Mouse (Mus musculus): ENCODE results near the gene Zfp708.
"Not testable (repeated sequence)": the region's sequence is repeated elsewhere in the genome, so short reads cannot be mapped to it uniquely, and the experiment has no call there.

The Zfp708 gene

DNA sequence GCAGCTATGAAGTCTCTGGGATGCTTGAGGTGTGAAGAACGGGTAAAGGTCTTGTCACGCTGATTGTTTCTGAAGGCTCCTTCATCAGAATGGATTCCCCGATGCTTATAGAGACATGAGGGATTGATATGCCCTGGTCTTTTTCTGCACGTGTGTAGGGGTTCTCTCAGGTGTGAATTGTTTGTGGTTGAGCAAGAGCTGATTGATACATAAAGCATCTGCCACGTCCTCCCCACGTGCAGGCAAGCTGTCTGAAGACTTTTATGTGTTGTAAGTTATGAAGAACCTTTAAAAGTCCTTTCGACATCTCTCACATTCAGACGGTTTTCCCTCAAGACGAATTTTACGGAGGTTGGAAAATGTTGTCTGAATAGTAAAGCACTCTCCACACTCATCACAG lies at the start of gene Zfp708:
Zfp708 (minus strand) TSS at position 101 of the 400 bp plus-strand sequence.
- no peak for DNase-seq

- DNase-seq, result peak; percentile 81
Observed at GRCm38 (mm10) chr13:67128038-67128721, 30.4 kb upstream of the Zfp708 start.

GRCm38 (mm10) chr13:67127507-67127906 lies 29.7 kb upstream of the Zfp708 start:
- DNase-seq, result not testable (repeated sequence)

DNA sequence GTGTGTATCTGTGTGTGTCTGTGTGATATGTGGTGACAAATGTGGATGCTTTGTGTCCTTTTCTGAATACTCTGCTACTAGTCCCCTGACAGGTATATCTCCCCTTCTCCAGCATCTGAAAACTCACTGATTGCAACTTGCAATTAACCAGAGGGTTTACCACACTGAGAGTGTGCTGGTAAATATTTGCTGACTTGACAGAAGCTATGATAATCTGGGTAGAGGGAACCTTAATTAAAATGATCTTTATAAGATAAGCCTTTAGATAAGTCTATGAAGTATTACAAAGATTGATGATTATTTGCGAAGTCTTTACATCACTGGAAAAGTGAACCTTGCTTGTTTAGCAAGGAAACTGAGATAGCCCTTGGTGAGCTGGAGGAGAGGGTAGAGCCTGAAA lies 26.7 kb upstream of the Zfp708 start:
- DNase-seq, result no peak

DNA sequence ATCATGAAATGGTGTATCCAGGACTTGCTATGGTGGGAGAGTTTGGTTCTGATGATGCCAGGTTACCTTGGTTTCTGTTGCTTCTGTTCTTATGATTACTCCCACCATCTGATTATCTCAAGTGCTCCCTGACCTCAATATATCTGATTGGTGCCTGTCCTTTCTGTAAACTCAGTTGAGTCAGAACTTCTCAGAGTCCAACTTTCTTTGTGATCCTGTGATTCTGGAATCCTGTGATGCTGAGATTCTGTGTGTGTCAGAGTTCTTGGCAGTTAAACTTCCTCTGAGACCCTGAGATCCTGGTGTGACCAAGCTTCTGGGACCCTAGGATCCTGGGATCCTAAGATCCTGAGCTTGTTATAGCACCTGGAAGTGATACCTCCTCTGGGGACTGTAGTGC lies 23.6 kb upstream of the Zfp708 start, which contains the start of gene Zfp759:
Zfp759 (plus strand) TSS at position 301 of the 400 bp plus-strand sequence.
- DNase-seq, result not testable (repeated sequence)

DNA sequence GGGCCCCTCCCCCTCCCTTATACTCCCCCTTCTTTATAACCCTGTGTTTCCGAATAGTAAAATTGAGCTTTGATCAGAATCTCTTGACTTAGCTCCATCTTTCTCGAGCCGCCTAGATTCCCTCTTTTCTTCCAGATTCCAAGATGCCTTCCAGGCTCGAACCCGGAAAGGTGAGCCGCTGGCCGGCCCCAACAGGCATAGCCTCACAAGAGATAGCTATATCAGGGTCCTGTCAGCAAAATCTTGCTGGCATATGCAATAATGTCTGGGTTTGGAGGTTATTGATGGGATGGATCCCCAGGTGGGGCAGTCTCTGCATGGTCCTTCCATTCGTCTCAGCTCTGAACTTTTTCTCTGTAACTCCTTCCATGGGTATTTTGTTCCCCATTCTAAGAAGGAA lies 18.4 kb upstream of the Zfp708 start, which contains the start of gene Rslcan18:
Rslcan18 (minus strand) TSS at position 101 of the 400 bp plus-strand sequence.
- DNase-seq, result not testable (repeated sequence)

GRCm38 (mm10) chr13:67113287-67113686 lies 15.5 kb upstream of the Zfp708 start:
- DNase-seq, result no peak

GRCm38 (mm10) chr13:67112096-67112495 lies 14.3 kb upstream of the Zfp708 start:
- DNase-seq, result no peak

DNA sequence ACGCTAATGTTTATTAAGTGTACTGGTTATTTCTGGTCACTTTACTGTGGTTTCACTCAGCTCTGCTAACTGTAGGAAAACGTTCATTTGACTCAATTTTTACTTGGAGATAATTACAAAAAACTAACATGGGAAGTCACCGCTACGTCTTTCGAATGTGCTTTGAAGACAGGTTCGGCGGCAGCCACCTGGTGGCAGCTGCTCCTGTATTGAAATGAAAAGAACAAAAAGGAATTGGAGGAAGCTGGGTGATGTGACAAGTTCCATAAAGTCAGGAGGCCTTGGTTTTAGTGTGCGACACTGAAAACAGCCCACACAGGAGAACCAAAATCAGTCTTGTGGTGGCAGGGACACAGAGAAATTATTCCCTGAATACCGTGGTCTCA lies 11.0 kb upstream of the Zfp708 start:
- no peak for DNase-seq

GRCm38 (mm10) chr13:67108194-67108820 lies 10.5 kb upstream of the Zfp708 start, which contains the start of gene Gm28557:
TSS of gene Gm28557 (minus strand) at chr13:67108604.
- peak; percentile 92 for DNase-seq

- peak; percentile 5 for DNase-seq
Observed at GRCm38 (mm10) chr13:67107681-67108080, 9.9 kb upstream of the Zfp708 start.

- DNase-seq, result no peak
Observed at GRCm38 (mm10) chr13:67090154-67090553, 7.6 kb downstream of the Zfp708 start.

DNA sequence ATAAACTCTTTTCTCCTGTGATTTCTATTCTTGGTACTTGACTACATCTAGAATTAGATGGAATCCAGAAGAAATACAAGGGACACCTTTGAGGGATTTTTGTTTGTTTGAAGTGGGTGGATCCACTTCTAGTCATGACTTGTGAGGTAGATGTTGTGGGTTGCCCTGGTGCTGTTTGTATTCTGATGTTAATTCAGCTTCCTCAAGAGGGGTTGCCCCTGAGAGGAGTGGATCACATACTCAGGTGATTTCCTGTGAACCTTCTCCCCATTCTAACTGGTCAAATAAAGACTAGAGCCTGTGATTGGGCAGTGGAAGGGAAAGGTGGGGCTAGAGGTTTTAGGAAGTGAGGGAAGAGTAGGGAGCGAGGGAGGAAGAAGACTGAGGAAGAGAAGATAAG lies 15.8 kb downstream of the Zfp708 start:
- peak; percentile 8 for DNase-seq

DNA sequence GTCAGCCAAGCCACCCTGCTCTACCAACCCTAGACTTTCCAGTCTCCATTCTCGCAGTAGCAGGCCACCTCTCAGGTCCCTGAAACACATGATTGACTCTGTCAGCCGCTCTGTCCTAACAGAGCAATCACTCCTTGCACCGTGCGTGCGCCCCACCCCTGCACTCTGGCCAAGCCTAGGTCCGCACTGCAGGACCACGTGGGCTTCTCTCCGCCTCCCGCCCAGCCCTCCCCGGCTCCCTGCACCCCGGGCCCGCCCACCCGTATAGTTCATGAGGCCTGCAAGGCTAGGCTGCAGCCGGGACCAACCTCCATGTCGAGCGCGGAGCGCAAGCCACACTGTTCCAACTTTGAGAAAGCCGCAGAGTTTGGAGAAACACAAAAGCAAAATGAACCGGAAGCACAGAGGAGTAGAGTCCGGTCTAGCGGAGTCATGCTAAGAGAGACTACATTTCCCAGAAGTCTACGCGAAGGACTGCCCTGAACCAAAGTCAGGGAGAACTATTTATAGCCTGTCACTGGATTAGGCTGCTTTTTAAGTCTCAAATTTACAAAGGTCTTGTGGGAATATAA lies 16.5 kb downstream of the Zfp708 start:
- DNase-seq, result peak; percentile 59

- DNase-seq, result no peak
Observed at GRCm38 (mm10) chr13:67077244-67077643, 20.5 kb downstream of the Zfp708 start.

DNA sequence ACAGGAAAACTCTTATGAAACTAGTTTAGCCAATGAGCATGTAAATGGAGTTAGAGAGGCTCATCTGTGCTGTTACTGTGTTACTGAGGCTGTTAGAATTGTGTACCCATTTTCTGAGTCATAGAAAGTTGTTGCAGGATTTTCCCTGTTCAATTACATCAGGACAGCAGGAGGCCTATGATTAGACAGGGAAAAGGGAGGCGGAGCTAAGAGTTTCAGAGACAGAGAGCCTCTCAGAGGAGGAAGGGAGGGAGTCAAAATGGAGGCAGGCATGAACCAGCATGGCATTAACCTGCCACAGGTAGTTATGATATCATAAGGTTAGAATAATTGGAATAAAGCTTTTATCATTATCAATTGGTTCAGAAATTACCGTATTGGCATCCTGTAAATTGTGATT lies 25.0 kb downstream of the Zfp708 start:
- DNase-seq, result no peak

GRCm38 (mm10) chr13:67065386-67065785 lies 32.4 kb downstream of the Zfp708 start:
- no peak for DNase-seq

GRCm38 (mm10) chr13:67062427-67062826 lies 35.3 kb downstream of the Zfp708 start:
- DNase-seq, result peak; percentile 7

DNA sequence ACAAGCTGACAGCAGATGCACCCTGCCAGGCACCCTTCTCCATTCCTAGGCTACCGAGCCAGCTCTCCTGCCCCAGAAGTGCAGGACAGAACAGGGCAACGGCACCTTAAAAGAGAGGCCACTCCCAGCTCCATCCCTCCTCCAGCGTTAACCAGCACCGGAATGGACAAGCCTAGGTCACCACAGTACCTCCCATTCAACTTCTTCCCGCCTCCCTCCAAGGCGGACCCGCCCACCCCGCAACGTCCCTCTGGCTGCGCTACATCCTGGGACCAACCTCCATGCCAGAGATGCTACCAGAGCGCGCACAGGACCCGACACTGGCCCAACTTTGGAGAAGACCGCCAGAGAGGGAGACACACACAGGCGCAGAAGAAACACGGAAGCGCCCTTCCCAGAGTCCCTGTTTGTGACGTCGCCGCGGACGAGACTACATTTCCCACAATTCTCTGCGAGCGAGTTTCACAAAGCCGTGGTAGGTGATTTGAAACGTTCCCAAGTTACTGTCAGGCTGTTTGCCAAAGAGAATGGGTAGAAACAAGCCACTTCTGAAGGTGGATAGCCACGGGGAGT lies 36.9 kb downstream of the Zfp708 start, which contains the start of gene Zfp712:
Zfp712 (minus strand) TSS at position 385 of the 573 bp plus-strand sequence.
- peak; percentile 90 for DNase-seq

DNA sequence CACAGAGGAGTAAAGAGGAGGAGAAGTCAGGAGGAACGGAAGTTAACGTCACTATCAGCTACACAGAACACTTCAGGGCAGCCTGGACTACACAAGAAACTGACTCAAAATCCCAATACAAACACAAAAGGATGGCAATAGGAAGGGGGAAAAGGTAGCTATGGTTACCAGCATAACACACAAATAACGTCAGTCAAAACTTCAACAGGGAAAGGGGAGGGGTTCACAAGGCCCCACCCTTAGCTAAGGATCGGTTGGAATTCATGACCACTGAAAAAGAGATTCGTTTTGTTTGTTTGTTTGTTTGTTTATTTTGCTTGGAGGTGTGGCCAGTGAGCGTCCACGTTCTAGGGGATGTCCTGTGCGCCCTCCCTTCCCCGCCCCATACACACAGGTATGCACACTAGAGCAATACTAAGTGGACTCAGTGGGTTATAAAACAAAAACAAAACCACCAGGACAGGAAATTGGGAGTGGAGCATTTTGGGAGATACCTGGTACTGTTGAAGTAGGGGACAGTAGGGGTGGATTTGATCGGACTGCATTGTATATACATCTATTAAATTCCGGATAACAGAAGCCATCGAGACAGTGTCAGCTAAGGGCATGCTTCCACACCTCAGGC lies 37.5 kb downstream of the Zfp708 start:
- no peak for DNase-seq

All from cerebellum, adult 8-10 months (tissue).